Mouse (Mus musculus): ENCODE results near the gene Gm14597. TPM values are rescaled to one million over a fixed set of nuclear protein-coding genes. Genes with fewer than 3 reads are reported as not detected.

The Gm14597 gene
- polyA plus RNA-seq, 2 experiments: not detected

DNA sequence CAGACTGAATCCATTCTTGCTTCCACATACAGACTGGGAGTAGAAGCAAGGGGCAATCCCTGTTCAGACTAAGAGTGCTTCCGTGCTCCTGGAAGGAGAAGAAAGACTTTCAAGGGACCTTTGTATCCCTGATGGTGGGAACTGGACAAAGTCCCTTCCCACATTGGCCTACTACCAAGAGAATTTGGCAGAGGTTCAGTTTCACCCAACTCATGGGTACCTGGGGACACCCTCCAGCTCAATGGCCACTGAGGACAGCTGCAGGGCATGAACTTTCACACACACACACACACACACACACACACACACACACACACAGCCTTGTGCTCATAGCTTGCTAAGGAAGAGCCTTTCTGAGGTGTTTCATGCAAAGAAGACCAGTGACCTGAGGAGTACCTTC, 29.5 kb downstream of the Gm14597 start:
- ATAC-seq (ENCODE audit: low FRiP score, low read depth): no peak
- DNase-seq (ENCODE audit: low spot score): no peak
- Histone ChIP-seq H3K4me2 (replicated peaks; ENCODE audit: low read depth, low read length, severe bottlenecking) (no peak overlapping the region), H3K9ac (ENCODE audit: low read depth, low read length, severe bottlenecking) (no peak overlapping the region), H3K9me3 (ENCODE audit: control insufficient read depth, low read length) (no peaks in the 10 kb centered on the region), H3K4me3 (replicated peaks; ENCODE audit: low read length) (no peak overlapping the region), H3K27ac (replicated peaks; ENCODE audit: low read depth, low read length) (no peak overlapping the region), H3K4me1 (ENCODE audit: control insufficient read depth, insufficient read depth, low read length) (no peaks in the 10 kb centered on the region), H3K36me3 (ENCODE audit: control insufficient read depth, insufficient read depth, low read length) (no peaks in the 10 kb centered on the region), H3K27me3 (ENCODE audit: control insufficient read depth, insufficient read depth, low read length) (no peaks in the 10 kb centered on the region)
- no peak for TF ChIP-seq POLR2A (IDR thresholded peaks at IDR 0.05; ENCODE audit: borderline replicate concordance, extremely low read depth, insufficient read depth, insufficient read length)
- WGBS: 100% methylated on average over 1 of the region's 1 CpGs

Other genes starting within 250 kb of the Gm14597 start
- gene Mospd1, start 238.5 kb downstream of the Gm14597 start, polyA plus RNA-seq (2012; rRNA removed): 15.4 and 19.2 TPM in 2 replicates
- 54.7 and 56.4 TPM in 2 replicates for gene Mospd1, start 238.5 kb downstream of the Gm14597 start, polyA plus RNA-seq (2014; fragmentation: Nextera tagmentation; extraction: Ambion mirVana)
- not detected in 2 replicates for gene Etd, start 174.1 kb downstream of the Gm14597 start, polyA plus RNA-seq (2012; rRNA removed)
- gene Etd, start 174.1 kb downstream of the Gm14597 start, polyA plus RNA-seq (2014; fragmentation: Nextera tagmentation; extraction: Ambion mirVana): not detected in 2 replicates
- gene Rtl8c, start 947 bp downstream of the Gm14597 start, polyA plus RNA-seq (2012; rRNA removed): 53.2 and 54.6 TPM in 2 replicates
- 60.1 and 60.7 TPM in 2 replicates for gene Rtl8c, start 947 bp downstream of the Gm14597 start, polyA plus RNA-seq (2014; fragmentation: Nextera tagmentation; extraction: Ambion mirVana)
- 99.8 and 135 TPM in 2 replicates for gene Rtl8a, start 34.7 kb upstream of the Gm14597 start, polyA plus RNA-seq (2012; rRNA removed)
- gene Rtl8a, start 34.7 kb upstream of the Gm14597 start, polyA plus RNA-seq (2014; fragmentation: Nextera tagmentation; extraction: Ambion mirVana): 71.3 and 71.4 TPM in 2 replicates
- gene Rtl8b, start 61.4 kb upstream of the Gm14597 start, polyA plus RNA-seq (2012; rRNA removed): 117 and 144 TPM in 2 replicates
- 66.0 and 69.5 TPM in 2 replicates for gene Rtl8b, start 61.4 kb upstream of the Gm14597 start, polyA plus RNA-seq (2014; fragmentation: Nextera tagmentation; extraction: Ambion mirVana)
- 0.17 and 0.31 TPM in 2 replicates for gene 4930502E18Rik, start 115.8 kb upstream of the Gm14597 start, polyA plus RNA-seq (2012; rRNA removed)
- gene 4930502E18Rik, start 115.8 kb upstream of the Gm14597 start, polyA plus RNA-seq (2014; fragmentation: Nextera tagmentation; extraction: Ambion mirVana): 0.26 and 0.36 TPM in 2 replicates
- not detected in 2 replicates for gene 1700013H16Rik, start 148.9 kb upstream of the Gm14597 start, polyA plus RNA-seq (2012; rRNA removed)
- not detected in 2 replicates for gene 1700013H16Rik, start 148.9 kb upstream of the Gm14597 start, polyA plus RNA-seq (2014; fragmentation: Nextera tagmentation; extraction: Ambion mirVana)
- 0.09 and 0.10 TPM in 2 replicates for gene Zfp36l3, start 167.4 kb upstream of the Gm14597 start, polyA plus RNA-seq (2012; rRNA removed)
- gene Zfp36l3, start 167.4 kb upstream of the Gm14597 start, polyA plus RNA-seq (2014; fragmentation: Nextera tagmentation; extraction: Ambion mirVana): not detected in 2 replicates
- gene Xlr, start 188.7 kb upstream of the Gm14597 start, polyA plus RNA-seq (2012; rRNA removed): 0.39 and 0.65 TPM in 2 replicates
- gene Xlr, start 188.7 kb upstream of the Gm14597 start, polyA plus RNA-seq (2014; fragmentation: Nextera tagmentation; extraction: Ambion mirVana): 1.0 and 1.2 TPM in 2 replicates